Mouse (Mus musculus) embryonic facial prominence, embryonic 10.5 days (tissue): Measurements from ENCODE around the gene Olfr282. TPM values are rescaled to one million over a fixed set of nuclear protein-coding genes. Genes with fewer than 3 reads are reported as not detected.

ENCODE experiments used
- DNase-seq: peaks from one replicate; pipeline ENCODE4 v3.0.0-alpha.2; 2017; ENCODE audit warnings: low spot score
- H3K27ac ChIP-seq: fragments of 300-500 bp; sonication (generic); replicated peaks from 2 replicates; pipeline ENCODE4 v1.5.1; 2016; ENCODE audit warnings: mild to moderate bottlenecking
- H3K27me3 ChIP-seq: fragments of 300-500 bp; sonication (generic); replicated peaks from 2 replicates; pipeline ENCODE4 v1.6.1; 2016; ENCODE audit warnings: low read depth, mild to moderate bottlenecking; ENCODE audit not compliant: poor library complexity, severe bottlenecking
- H3K36me3 ChIP-seq: fragments of 300-500 bp; sonication (generic); replicated peaks from 2 replicates; pipeline ENCODE4 v1.6.1; 2016; ENCODE audit warnings: mild to moderate bottlenecking, moderate library complexity
- H3K4me1 ChIP-seq: fragments of 300-500 bp; sonication (generic); 2 replicates; pipeline ENCODE4 v1.6.1; 2016
- H3K4me3 ChIP-seq: fragments of 300-500 bp; sonication (generic); 2 replicates; pipeline ENCODE4 v1.5.1; 2016; ENCODE audit warnings: mild to moderate bottlenecking, moderate library complexity
- H3K9me3 ChIP-seq: fragments of 300-500 bp; sonication (generic); 2 replicates; pipeline ENCODE4 v1.6.1; 2016; ENCODE audit warnings: mild to moderate bottlenecking
- WGBS: fragments of 180-500 bp; shearing (Covaris S2); methylation state at CpG from one replicate; pipeline ENCODE4 v1.1.7; 2016; 5-methylcytosine and 5-hydroxymethylcytosine counted together
- polyA plus RNA-seq: library from polyadenylated mRNA; unstranded; fragments of >200 nt; fragmentation: Nextera tagmentation; extraction: Ambion mirVana; gene quantifications from 2 replicates; pipeline ENCODE4 v1.2.1, GENCODE M21; 2016

The Olfr282 gene
- polyA plus RNA-seq, 1 experiment from 2014 or later = not detected

GRCm38 (mm10) chr15:98479568-98480102, 48.6 kb downstream of the Olfr282 start:
- 78% methylated on average over 7 of the region's 7 CpGs for WGBS
- no peak for DNase-seq
- Histone ChIP-seq H3K4me1 (0 out of 2 replicates have a peak, but pooled peaks cover 6% of the 10 kb centered on the region), H3K36me3 (no peaks in the 10 kb centered on the region), H3K27ac (no peak overlapping the region), H3K9me3 (no peaks in the 10 kb centered on the region), H3K27me3 (no peaks in the 10 kb centered on the region), H3K4me3 (no peak overlapping the region)

DNA sequence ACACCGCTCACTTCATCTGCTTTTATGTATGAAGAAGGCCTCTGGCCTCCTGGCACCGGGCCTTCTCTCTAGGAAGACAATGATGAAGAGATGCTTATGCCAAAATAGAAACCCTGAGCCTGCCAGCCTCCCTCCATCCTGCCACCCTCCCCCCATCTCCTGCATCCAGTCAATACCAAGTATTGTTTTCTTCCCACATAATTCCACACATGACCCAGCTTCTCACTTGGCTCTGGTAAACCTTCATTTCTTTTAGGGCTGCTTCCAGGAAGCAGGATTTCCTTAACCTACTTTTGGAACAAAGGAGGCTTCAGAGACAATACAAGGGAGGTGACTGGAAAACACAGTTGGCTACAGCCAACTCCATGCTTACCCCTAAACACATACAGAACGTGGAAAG, 51.7 kb downstream of the Olfr282 start, which contains the start of gene Lalba:
TSS of gene Lalba (minus strand) at position 21 of the 400 bp plus-strand sequence.
- H3K4me1 ChIP-seq = 0 out of 2 replicates have a peak, but pooled peaks cover 6% of the 10 kb centered on the region
- WGBS = 58% methylated on average over 3 of the region's 3 CpGs
- no peak for DNase-seq
- H3K27ac ChIP-seq = no peak within 1 kb of the TSS
- H3K9me3 ChIP-seq = no peaks in the 10 kb centered on the region
- no peaks in the 10 kb centered on the region for H3K36me3 ChIP-seq
- no peak within 1 kb of the TSS for H3K4me3 ChIP-seq
- no peaks in the 10 kb centered on the region for H3K27me3 ChIP-seq

DNA sequence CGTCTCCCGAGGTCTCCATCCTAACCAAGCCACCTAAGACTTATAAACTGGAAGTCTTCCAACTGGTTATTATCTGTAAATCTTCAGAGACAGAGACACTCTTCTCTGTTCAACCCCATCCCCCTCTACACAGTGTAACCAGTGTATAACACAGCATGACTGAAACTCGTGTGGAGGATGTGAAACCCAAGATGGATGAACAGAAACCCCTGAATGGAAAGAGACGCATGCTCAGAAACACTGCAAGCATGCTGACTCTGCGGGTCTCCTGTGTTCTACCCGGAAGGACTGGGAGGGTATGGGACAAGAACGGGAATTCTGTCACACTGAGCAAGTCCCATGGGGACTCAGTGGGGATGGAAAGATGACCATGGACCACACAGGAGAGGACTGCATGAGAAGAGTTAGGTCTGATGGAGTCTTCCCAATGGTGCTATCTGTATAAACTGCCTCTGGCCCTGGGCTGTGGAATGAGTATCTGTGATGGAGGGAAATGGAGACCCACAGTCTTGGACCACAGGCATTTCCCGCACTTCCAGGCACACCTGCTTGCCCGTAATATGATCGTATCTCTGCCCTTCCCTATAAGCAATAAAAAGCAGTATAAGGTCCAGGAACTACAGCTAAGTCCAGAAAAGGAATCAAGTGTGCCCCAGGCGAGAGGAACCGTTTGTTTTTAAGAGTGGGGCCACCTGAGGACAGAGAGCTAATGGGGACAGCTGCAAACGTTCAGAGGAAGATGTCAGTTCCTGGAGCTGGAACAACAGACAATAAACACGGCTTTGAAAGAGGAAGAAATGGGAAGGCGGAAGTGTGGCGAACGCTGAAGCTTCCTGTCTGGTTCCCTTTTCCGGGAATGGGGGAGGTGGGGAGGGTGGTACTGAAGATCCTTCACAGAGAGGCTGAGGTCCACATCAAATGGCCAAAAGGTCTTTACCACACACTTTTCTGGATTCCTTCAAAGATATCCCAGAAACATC, 53.2 kb downstream of the Olfr282 start:
- H3K36me3 ChIP-seq = no peaks in the 10 kb centered on the region
- H3K9me3 ChIP-seq = 0 out of 2 replicates have a peak, but pooled peaks cover 4% of the 10 kb centered on the region
- no peak overlapping the region for H3K4me3 ChIP-seq
- 75% methylated on average over 18 of the region's 18 CpGs for WGBS
- no peak overlapping the region for H3K27ac ChIP-seq
- DNase-seq = no peak
- H3K4me1 ChIP-seq = 0 out of 2 replicates have a peak, but pooled peaks cover 6% of the 10 kb centered on the region
- H3K27me3 ChIP-seq = no peaks in the 10 kb centered on the region

DNA sequence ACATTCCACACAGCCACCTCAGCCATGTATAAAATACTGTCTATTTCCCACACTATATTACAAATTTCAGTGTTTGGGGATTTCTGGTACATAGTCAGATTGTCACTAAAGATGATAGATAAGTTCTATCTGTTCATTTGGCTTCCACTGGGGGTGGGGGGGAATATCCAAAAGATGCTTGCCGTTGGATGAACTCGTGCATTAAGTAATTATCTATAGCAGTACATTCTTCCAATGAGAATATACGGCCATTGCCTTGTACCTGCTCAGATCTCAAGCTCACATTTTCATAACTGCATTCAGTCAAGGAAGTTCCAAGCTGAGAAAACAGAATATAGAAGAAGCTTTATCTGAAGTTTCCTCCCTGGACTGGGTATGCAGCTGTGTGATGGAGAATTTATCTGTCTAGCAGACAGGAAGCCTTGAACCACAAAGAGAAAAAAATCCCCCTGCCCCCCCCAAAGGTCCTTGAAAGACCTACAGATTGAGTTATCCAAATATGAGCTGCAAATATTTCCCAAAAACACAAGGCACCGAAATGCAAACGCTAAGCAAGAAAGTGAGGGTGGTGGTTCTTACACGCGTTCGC, 55.5 kb downstream of the Olfr282 start:
- 93% methylated on average over 8 of the region's 8 CpGs for WGBS
- no peaks in the 10 kb centered on the region for H3K27me3 ChIP-seq
- 0 out of 2 replicates have a peak, but pooled peaks cover 4% of the 10 kb centered on the region for H3K9me3 ChIP-seq

More for the DNA sequence above, 55.5 kb downstream of the Olfr282 start:
- Histone ChIP-seq H3K27ac (no peak overlapping the region), H3K36me3 (no peaks in the 10 kb centered on the region), H3K4me3 (no peak overlapping the region), H3K4me1 (0 out of 2 replicates have a peak, but pooled peaks cover 6% of the 10 kb centered on the region)
- no peak for DNase-seq

Other genes starting within 250 kb of the Olfr282 start
- not detected in 2 replicates for gene Olfr288, start 235.7 kb upstream of the Olfr282 start, polyA plus RNA-seq
- gene Gm44579, start 210.2 kb upstream of the Olfr282 start, polyA plus RNA-seq = not detected in 2 replicates
- gene Olfr287, start 210.2 kb upstream of the Olfr282 start, polyA plus RNA-seq = not detected in 2 replicates
- gene Olfr286, start 196.8 kb upstream of the Olfr282 start, polyA plus RNA-seq = not detected in 2 replicates
- not detected in 2 replicates for gene H1fnt, start 173.9 kb upstream of the Olfr282 start, polyA plus RNA-seq
- gene Zfp641, start 135.1 kb upstream of the Olfr282 start, polyA plus RNA-seq = 0.44 and 0.52 TPM in 2 replicates
- not detected in 2 replicates for gene Olfr285, start 113.9 kb upstream of the Olfr282 start, polyA plus RNA-seq
- gene Olfr284, start 90.2 kb upstream of the Olfr282 start, polyA plus RNA-seq = not detected in 2 replicates
- not detected in 2 replicates for gene Olfr283, start 50.3 kb upstream of the Olfr282 start, polyA plus RNA-seq
- not detected in 2 replicates for gene Olfr281, start 21.4 kb downstream of the Olfr282 start, polyA plus RNA-seq
- gene OR5BS1P, start 38.7 kb downstream of the Olfr282 start, polyA plus RNA-seq = not detected in 2 replicates
- 0.20 and 0.26 TPM in 2 replicates for gene Lalba, start 51.5 kb downstream of the Olfr282 start, polyA plus RNA-seq
- gene Olfr279, start 61.2 kb downstream of the Olfr282 start, polyA plus RNA-seq = not detected in 2 replicates
- 151 and 152 TPM in 2 replicates for gene Kansl2, start 103.0 kb downstream of the Olfr282 start, polyA plus RNA-seq
- 64.5 and 64.6 TPM in 2 replicates for gene Ccnt1, start 139.7 kb downstream of the Olfr282 start, polyA plus RNA-seq
- gene 4930415O20Rik, start 139.8 kb downstream of the Olfr282 start, polyA plus RNA-seq = 0.39 TPM in 1 of 2 replicates, not detected in the other
- gene Adcy6, start 178.9 kb downstream of the Olfr282 start, polyA plus RNA-seq = 11.6 and 14.0 TPM in 2 replicates
- gene Cacnb3, start 199.6 kb downstream of the Olfr282 start, polyA plus RNA-seq = 32.3 and 37.0 TPM in 2 replicates
- 31.2 and 32.1 TPM in 2 replicates for gene Ddx23, start 231.7 kb downstream of the Olfr282 start, polyA plus RNA-seq
- gene Rnd1, start 246.2 kb downstream of the Olfr282 start, polyA plus RNA-seq = 0.88 and 1.5 TPM in 2 replicates